Mouse (Mus musculus) liver, embryonic 11.5 days (tissue): ENCODE results near the gene Pam. TPM values are rescaled to one million over a fixed set of nuclear protein-coding genes. Genes with fewer than 3 reads are reported as not detected.

ENCODE experiments used
- ATAC-seq: fragments of 200-750 bp; cut with Nextera tagmentation; replicated peaks from 2 replicates; pipeline ENCODE4 v1.8.0; 2017; ENCODE audit warnings: moderate number of reproducible peaks, mild to moderate bottlenecking, moderate TSS enrichment, moderate library complexity; ENCODE audit not compliant: low FRiP score
- DNase-seq: peaks from one replicate; pipeline ENCODE4 v3.0.0-alpha.2; 2017; ENCODE audit warnings: low spot score
- H3K27ac ChIP-seq: fragments of 300-500 bp; sonication (generic); 2 replicates; pipeline ENCODE4 v1.5.1; 2014; ENCODE audit warnings: mild to moderate bottlenecking, low read depth, low read length, control low read depth
- H3K27me3 ChIP-seq: fragments of 300-500 bp; sonication (generic); replicated peaks from 2 replicates; pipeline ENCODE4 v1.6.1; 2014; ENCODE audit warnings: low read length, mixed read lengths; ENCODE audit not compliant: control insufficient read depth, insufficient read depth
- H3K36me3 ChIP-seq: fragments of 300-500 bp; sonication (generic); 2 replicates; pipeline ENCODE4 v1.6.1; 2014; ENCODE audit warnings: mild to moderate bottlenecking, low read length, moderate library complexity, mixed read lengths; ENCODE audit not compliant: control insufficient read depth, insufficient read depth
- H3K4me1 ChIP-seq: fragments of 300-500 bp; sonication (generic); replicated peaks from 2 replicates; pipeline ENCODE4 v1.6.1; 2014; ENCODE audit warnings: low read length, mixed read lengths; ENCODE audit not compliant: control insufficient read depth, insufficient read depth
- H3K4me2 ChIP-seq: fragments of 300-500 bp; sonication (generic); 2 replicates; pipeline ENCODE4 v1.6.1; 2014; ENCODE audit warnings: mild to moderate bottlenecking, control low read depth, moderate library complexity
- H3K4me3 ChIP-seq: fragments of 300-500 bp; sonication (generic); 2 replicates; pipeline ENCODE4 v1.5.1; 2014; ENCODE audit warnings: low read depth, low read length, control low read depth
- H3K9ac ChIP-seq: fragments of 300-500 bp; sonication (generic); 2 replicates; pipeline ENCODE4 v1.6.1; 2014; ENCODE audit warnings: low read depth, low read length, control low read depth
- H3K9me3 ChIP-seq: fragments of 300-500 bp; sonication (generic); 2 replicates; pipeline ENCODE4 v1.6.1; 2016; ENCODE audit warnings: low read length, inconsistent platforms, mixed read lengths; ENCODE audit not compliant: control insufficient read depth
- WGBS: fragments of 180-500 bp; shearing (Covaris S2); extraction: QIAGEN DNeasy Blood & Tissue Kit; methylation state at CpG from one replicate; pipeline ENCODE4 v1.1.7; 2014; 5-methylcytosine and 5-hydroxymethylcytosine counted together
- polyA plus RNA-seq: library from polyadenylated mRNA; unstranded; fragments of >200 nt; fragmentation: Nextera tagmentation; extraction: Ambion mirVana; gene quantifications from 2 replicates; pipeline ENCODE4 v1.2.1, GENCODE M21; 2014

Gene Pam
- polyA plus RNA-seq, 1 experiment from 2014 or later: 16.1 TPM

- H3K4me2 ChIP-seq: no peak overlapping the region
- ATAC-seq (no peak), DNase-seq (no peak)
- H3K27me3 ChIP-seq: no peaks in the 10 kb centered on the region
- no peaks in the 10 kb centered on the region for H3K36me3 ChIP-seq
- no peak overlapping the region for H3K4me3 ChIP-seq
- no peaks in the 10 kb centered on the region for H3K4me1 ChIP-seq
- 85% methylated on average over 7 of the region's 7 CpGs for WGBS
- H3K27ac ChIP-seq: no peak overlapping the region
- H3K9me3 ChIP-seq: no peaks in the 10 kb centered on the region
- H3K9ac ChIP-seq: no peak overlapping the region
Observed at GRCm38 (mm10) chr1:97883498-97883897, 211.9 kb downstream of the Pam start.

- H3K4me2 ChIP-seq: no peak overlapping the region
- H3K9me3 ChIP-seq: no peaks in the 10 kb centered on the region
- DNase-seq: no peak
- no peak overlapping the region for H3K27ac ChIP-seq
- H3K27me3 ChIP-seq: no peaks in the 10 kb centered on the region
- H3K36me3 ChIP-seq: no peaks in the 10 kb centered on the region
- H3K4me1 ChIP-seq: no peaks in the 10 kb centered on the region
- ATAC-seq: no peak
- no peak overlapping the region for H3K4me3 ChIP-seq
- H3K9ac ChIP-seq: no peak overlapping the region
Observed at GRCm38 (mm10) chr1:97877037-97877436, 218.4 kb downstream of the Pam start.

- Histone ChIP-seq H3K27me3 (no peaks in the 10 kb centered on the region), H3K27ac (no peak overlapping the region), H3K4me3 (no peak overlapping the region), H3K9ac (no peak overlapping the region), H3K4me1 (no peaks in the 10 kb centered on the region), H3K9me3 (no peaks in the 10 kb centered on the region), H3K4me2 (no peak overlapping the region), H3K36me3 (no peaks in the 10 kb centered on the region)
- 83% methylated on average over 2 of the region's 2 CpGs for WGBS
- DNase-seq (no peak), ATAC-seq (no peak)
Observed at GRCm38 (mm10) chr1:97873490-97874054, 221.9 kb downstream of the Pam start.

- H3K4me1 ChIP-seq: no peaks in the 10 kb centered on the region
- H3K9me3 ChIP-seq: no peaks in the 10 kb centered on the region
- H3K27me3 ChIP-seq: no peaks in the 10 kb centered on the region
- H3K4me2 ChIP-seq: no peak overlapping the region
- H3K4me3 ChIP-seq: no peak overlapping the region
- H3K27ac ChIP-seq: no peak overlapping the region
- DNase-seq (no peak), ATAC-seq (no peak)
- no peak overlapping the region for H3K9ac ChIP-seq
- no peaks in the 10 kb centered on the region for H3K36me3 ChIP-seq
- 73% methylated on average over 5 of the region's 5 CpGs for whole genome bisulfite sequencing
Observed at GRCm38 (mm10) chr1:97872493-97872892, 223.0 kb downstream of the Pam start.

- H3K4me3 ChIP-seq: no peak overlapping the region
- H3K4me1 ChIP-seq: no peaks in the 10 kb centered on the region
- no peak overlapping the region for H3K4me2 ChIP-seq
- WGBS: 78% methylated on average over 2 of the region's 2 CpGs
- no peaks in the 10 kb centered on the region for H3K27me3 ChIP-seq
- ATAC-seq: no peak
- DNase-seq: no peak
- no peak overlapping the region for H3K9ac ChIP-seq
- no peak overlapping the region for H3K27ac ChIP-seq
- H3K36me3 ChIP-seq: no peaks in the 10 kb centered on the region
- no peaks in the 10 kb centered on the region for H3K9me3 ChIP-seq
Observed at GRCm38 (mm10) chr1:97872072-97872471, 223.4 kb downstream of the Pam start.

GRCm38 (mm10) chr1:97864135-97864534, 231.3 kb downstream of the Pam start:
- no peaks in the 10 kb centered on the region for H3K4me1 ChIP-seq
- no peak overlapping the region for H3K4me3 ChIP-seq
- H3K27me3 ChIP-seq: no peaks in the 10 kb centered on the region
- WGBS: 85% methylated on average over 7 of the region's 7 CpGs
- no peak for DNase-seq
- no peak overlapping the region for H3K27ac ChIP-seq
- H3K36me3 ChIP-seq: no peaks in the 10 kb centered on the region
- H3K4me2 ChIP-seq: no peak overlapping the region
- ATAC-seq: no peak
- no peak overlapping the region for H3K9ac ChIP-seq
- no peaks in the 10 kb centered on the region for H3K9me3 ChIP-seq

- Histone ChIP-seq H3K9ac (no peak overlapping the region), H3K4me3 (no peak overlapping the region), H3K4me1 (no peaks in the 10 kb centered on the region), H3K36me3 (no peaks in the 10 kb centered on the region), H3K4me2 (no peak overlapping the region), H3K27ac (no peak overlapping the region), H3K9me3 (no peaks in the 10 kb centered on the region), H3K27me3 (no peaks in the 10 kb centered on the region)
- no peak for DNase-seq
- no peak for ATAC-seq
- WGBS: 88% methylated on average over 9 of the region's 9 CpGs
Observed at GRCm38 (mm10) chr1:97863140-97863539, 232.3 kb downstream of the Pam start.

- H3K9ac ChIP-seq: no peak overlapping the region
- no peak overlapping the region for H3K4me3 ChIP-seq
- H3K27me3 ChIP-seq: no peaks in the 10 kb centered on the region
- H3K4me1 ChIP-seq: no peaks in the 10 kb centered on the region
- H3K9me3 ChIP-seq: no peaks in the 10 kb centered on the region
- ATAC-seq (no peak), DNase-seq (no peak)
- no peaks in the 10 kb centered on the region for H3K36me3 ChIP-seq
- no peak overlapping the region for H3K4me2 ChIP-seq
- no peak overlapping the region for H3K27ac ChIP-seq
- 82% methylated on average over 5 of the region's 5 CpGs for WGBS
Observed at GRCm38 (mm10) chr1:97862734-97863133, 232.7 kb downstream of the Pam start.

GRCm38 (mm10) chr1:97854256-97854655, 241.2 kb downstream of the Pam start:
- Histone ChIP-seq H3K27ac (no peak overlapping the region), H3K9ac (no peak overlapping the region), H3K27me3 (no peaks in the 10 kb centered on the region), H3K4me1 (no peaks in the 10 kb centered on the region), H3K36me3 (no peaks in the 10 kb centered on the region), H3K4me3 (no peak overlapping the region), H3K9me3 (no peaks in the 10 kb centered on the region), H3K4me2 (no peak overlapping the region)
- DNase-seq (no peak), ATAC-seq (no peak)
- WGBS: 74% methylated on average over 3 of the region's 3 CpGs
